Mouse (Mus musculus) forebrain, embryonic 12.5 days (tissue): ENCODE measurements at regions not wholly inside any gene's neighbourhood (a gene's known extent, or its start where the extent isn't known, plus 50 kb on each side); places are given as distances from the start of the nearest gene placed in this dataset.

Experiments
- ATAC-seq: fragments of 200-750 bp; cut with Nextera tagmentation; 2 replicates; pipeline ENCODE4 v1.8.0; 2017; ENCODE audit warnings: moderate TSS enrichment; ENCODE audit not compliant: low FRiP score
- H3K27ac ChIP-seq: fragments of 300-500 bp; sonication (generic); 2 replicates; pipeline ENCODE4 v1.5.1; 2016; ENCODE audit warnings: mild to moderate bottlenecking
- H3K27me3 ChIP-seq: fragments of 300-500 bp; sonication (generic); 2 replicates; pipeline ENCODE4 v1.6.1; 2016; ENCODE audit warnings: mild to moderate bottlenecking
- H3K36me3 ChIP-seq: fragments of 300-500 bp; sonication (generic); replicated peaks from 2 replicates; pipeline ENCODE4 v1.6.1; 2016; ENCODE audit warnings: mild to moderate bottlenecking
- H3K4me1 ChIP-seq: fragments of 300-500 bp; sonication (generic); 2 replicates; pipeline ENCODE4 v1.6.1; 2016
- H3K4me2 ChIP-seq: fragments of 300-500 bp; sonication (generic); 2 replicates; pipeline ENCODE4 v1.6.1; 2016; ENCODE audit warnings: mild to moderate bottlenecking, moderate library complexity
- H3K4me3 ChIP-seq: fragments of 300-500 bp; sonication (generic); replicated peaks from 2 replicates; pipeline ENCODE4 v1.5.1; 2016; ENCODE audit warnings: mild to moderate bottlenecking
- H3K9ac ChIP-seq: fragments of 300-500 bp; sonication (generic); 2 replicates; pipeline ENCODE4 v1.6.1; 2016; ENCODE audit warnings: mild to moderate bottlenecking
- H3K9me3 ChIP-seq: fragments of 300-500 bp; sonication (generic); 2 replicates; pipeline ENCODE4 v1.6.1; 2016
- WGBS: fragments of 180-500 bp; shearing (Covaris S2); methylation state at CpG from one replicate; pipeline ENCODE4 v1.1.7; 2016; 5-methylcytosine and 5-hydroxymethylcytosine counted together

GRCm38 (mm10) chr2:72747299-72747698 is 232.9 kb downstream of the Sp3 start:
- H3K4me1 ChIP-seq: no peaks in the 10 kb centered on the region
- no peaks in the 10 kb centered on the region for H3K9me3 ChIP-seq
- 90% methylated on average over 5 of the region's 5 CpGs for WGBS
- no peak for ATAC-seq
- H3K27me3 ChIP-seq: no peaks in the 10 kb centered on the region; the same call in 1 of the 2 replicates
- no peak overlapping the region for H3K4me3 ChIP-seq
- no peak overlapping the region for H3K9ac ChIP-seq
- no peaks in the 10 kb centered on the region for H3K36me3 ChIP-seq
- H3K4me2 ChIP-seq: no peak overlapping the region
- no peak overlapping the region for H3K27ac ChIP-seq

GRCm38 (mm10) chr2:72749495-72749894 is 230.8 kb downstream of the Sp3 start:
- Histone ChIP-seq H3K9me3 (no peaks in the 10 kb centered on the region), H3K4me2 (no peak overlapping the region), H3K27ac (no peak overlapping the region), H3K9ac (no peak overlapping the region), H3K4me1 (no peaks in the 10 kb centered on the region), H3K36me3 (no peaks in the 10 kb centered on the region), H3K4me3 (no peak overlapping the region), H3K27me3 (no peaks in the 10 kb centered on the region)
- no peak for ATAC-seq
- 90% methylated on average over 1 of the region's 1 CpGs for WGBS

- Histone ChIP-seq H3K27me3 (no peaks in the 10 kb centered on the region), H3K4me1 (no peaks in the 10 kb centered on the region), H3K9me3 (no peaks in the 10 kb centered on the region), H3K4me3 (no peak overlapping the region), H3K36me3 (no peaks in the 10 kb centered on the region), H3K4me2 (no peak overlapping the region), H3K27ac (no peak overlapping the region), H3K9ac (no peak overlapping the region)
- no peak for ATAC-seq
- WGBS: 70% methylated on average over 1 of the region's 1 CpGs
Measured at GRCm38 (mm10) chr2:72751441-72751840, 228.8 kb downstream of the Sp3 start.

GRCm38 (mm10) chr2:72752624-72753176 is 227.5 kb downstream of the Sp3 start:
- Histone ChIP-seq H3K4me2 (no peak overlapping the region), H3K36me3 (no peaks in the 10 kb centered on the region), H3K9ac (no peak overlapping the region), H3K4me3 (no peak overlapping the region), H3K9me3 (no peaks in the 10 kb centered on the region), H3K4me1 (no peaks in the 10 kb centered on the region), H3K27me3 (no peaks in the 10 kb centered on the region), H3K27ac (no peak overlapping the region)
- ATAC-seq: no peak
- WGBS: 89% methylated on average over 4 of the region's 4 CpGs

- Histone ChIP-seq H3K9ac (no peak overlapping the region), H3K36me3 (no peaks in the 10 kb centered on the region), H3K4me2 (no peak overlapping the region), H3K27ac (no peak overlapping the region), H3K9me3 (no peaks in the 10 kb centered on the region), H3K4me3 (no peak overlapping the region), H3K4me1 (no peaks in the 10 kb centered on the region), H3K27me3 (no peaks in the 10 kb centered on the region)
- 94% methylated on average over 16 of the region's 16 CpGs for WGBS
- ATAC-seq: no peak
Measured at GRCm38 (mm10) chr2:72753788-72754713, 226.2 kb downstream of the Sp3 start.

GRCm38 (mm10) chr2:72763454-72763853 is 216.8 kb downstream of the Sp3 start:
- no peak for ATAC-seq
- H3K36me3 ChIP-seq: no peaks in the 10 kb centered on the region
- H3K4me2 ChIP-seq: no peak overlapping the region
- H3K27ac ChIP-seq: no peak overlapping the region
- H3K4me3 ChIP-seq: no peak overlapping the region
- no peaks in the 10 kb centered on the region for H3K9me3 ChIP-seq
- no peaks in the 10 kb centered on the region for H3K4me1 ChIP-seq
- 84% methylated on average over 5 of the region's 5 CpGs for WGBS
- H3K27me3 ChIP-seq: no peaks in the 10 kb centered on the region
- H3K9ac ChIP-seq: no peak overlapping the region

- Histone ChIP-seq H3K9ac (no peak overlapping the region), H3K4me1 (no peaks in the 10 kb centered on the region), H3K36me3 (no peaks in the 10 kb centered on the region), H3K4me3 (no peak overlapping the region), H3K27ac (no peak overlapping the region), H3K9me3 (no peaks in the 10 kb centered on the region), H3K4me2 (no peak overlapping the region), H3K27me3 (no peaks in the 10 kb centered on the region)
- WGBS: 89% methylated on average over 11 of the region's 11 CpGs
- no peak for ATAC-seq
Measured at GRCm38 (mm10) chr2:72769030-72769630, 211.1 kb downstream of the Sp3 start.

- ATAC-seq: no peak
- no peaks in the 10 kb centered on the region for H3K9me3 ChIP-seq
- no peak overlapping the region for H3K4me2 ChIP-seq
- WGBS: 79% methylated on average over 4 of the region's 4 CpGs
- no peak overlapping the region for H3K27ac ChIP-seq
- H3K36me3 ChIP-seq: no peaks in the 10 kb centered on the region
- H3K4me3 ChIP-seq: no peak overlapping the region
- H3K27me3 ChIP-seq: no peaks in the 10 kb centered on the region
- H3K9ac ChIP-seq: no peak overlapping the region
- no peaks in the 10 kb centered on the region for H3K4me1 ChIP-seq
Measured at GRCm38 (mm10) chr2:72773401-72773800, 206.8 kb downstream of the Sp3 start.

- WGBS: 36% methylated on average over 3 of the region's 3 CpGs
- Histone ChIP-seq H3K9ac (no peak overlapping the region), H3K4me2 (no peak overlapping the region), H3K4me1 (peaks cover 11% of the 10 kb centered on the region), H3K9me3 (no peaks in the 10 kb centered on the region), H3K27ac (no peak overlapping the region), H3K36me3 (no peaks in the 10 kb centered on the region), H3K4me3 (no peak overlapping the region), H3K27me3 (no peaks in the 10 kb centered on the region)
- ATAC-seq: no peak
Measured at GRCm38 (mm10) chr2:72777330-72777729, 202.9 kb downstream of the Sp3 start.

GRCm38 (mm10) chr2:72777806-72778510 is 202.3 kb downstream of the Sp3 start:
- no peak for ATAC-seq
- no peaks in the 10 kb centered on the region for H3K27me3 ChIP-seq
- 77% methylated on average over 8 of the region's 8 CpGs for WGBS

GRCm38 (mm10) chr2:72779268-72780163 is 200.7 kb downstream of the Sp3 start:
- no peak overlapping the region for H3K4me3 ChIP-seq
- H3K9ac ChIP-seq: no peak overlapping the region
- no peak overlapping the region for H3K4me2 ChIP-seq
- WGBS: 91% methylated on average over 7 of the region's 7 CpGs
- no peak for ATAC-seq
- H3K27ac ChIP-seq: no peak overlapping the region
- no peaks in the 10 kb centered on the region for H3K36me3 ChIP-seq
- H3K4me1 ChIP-seq: peaks cover 13% of the 10 kb centered on the region
- H3K27me3 ChIP-seq: no peaks in the 10 kb centered on the region
- no peaks in the 10 kb centered on the region for H3K9me3 ChIP-seq

More at GRCm38 (mm10) chr2:72777806-72778510, 202.3 kb downstream of the Sp3 start:
- Histone ChIP-seq H3K9ac (no peak overlapping the region), H3K36me3 (no peaks in the 10 kb centered on the region), H3K4me1 (peaks cover 13% of the 10 kb centered on the region), H3K4me3 (no peak overlapping the region), H3K4me2 (no peak overlapping the region), H3K9me3 (no peaks in the 10 kb centered on the region), H3K27ac (no peak overlapping the region)
